Mouse (Mus musculus) limb, embryonic 12.5 days (tissue): ENCODE results near the gene Olfr1101. TPM values are rescaled to one million over a fixed set of nuclear protein-coding genes. Genes with fewer than 3 reads are reported as not detected.

ENCODE experiments used
- ATAC-seq: fragments of 200-750 bp; cut with Nextera tagmentation; 2 replicates; pipeline ENCODE4 v1.8.0; 2017; ENCODE audit warnings: low read depth, moderate TSS enrichment; ENCODE audit not compliant: insufficient number of reproducible peaks, insufficient read depth, low FRiP score, low TSS enrichment
- H3K27ac ChIP-seq: fragments of 300-500 bp; sonication (generic); 2 replicates; pipeline ENCODE4 v1.5.1; 2016; ENCODE audit warnings: mild to moderate bottlenecking, moderate library complexity
- H3K27me3 ChIP-seq: fragments of 300-500 bp; sonication (generic); 2 replicates; pipeline ENCODE4 v1.6.1; 2016; ENCODE audit warnings: mild to moderate bottlenecking, moderate library complexity
- H3K36me3 ChIP-seq: fragments of 300-500 bp; sonication (generic); 2 replicates; pipeline ENCODE4 v1.6.1; 2016; ENCODE audit warnings: mild to moderate bottlenecking, moderate library complexity
- H3K4me1 ChIP-seq: fragments of 300-500 bp; sonication (generic); replicated peaks from 2 replicates; pipeline ENCODE4 v1.6.1; 2016
- H3K4me2 ChIP-seq: fragments of 300-500 bp; sonication (generic); 2 replicates; pipeline ENCODE4 v1.6.1; 2016; ENCODE audit warnings: mild to moderate bottlenecking, moderate library complexity
- H3K4me3 ChIP-seq: fragments of 300-500 bp; sonication (generic); replicated peaks from 2 replicates; pipeline ENCODE4 v1.5.1; 2016; ENCODE audit warnings: mild to moderate bottlenecking
- H3K9ac ChIP-seq: fragments of 300-500 bp; sonication (generic); replicated peaks from 2 replicates; pipeline ENCODE4 v1.6.1; 2016; ENCODE audit warnings: mild to moderate bottlenecking, moderate library complexity
- H3K9me3 ChIP-seq: fragments of 300-500 bp; sonication (generic); 2 replicates; pipeline ENCODE4 v1.6.1; 2016; ENCODE audit warnings: mild to moderate bottlenecking, moderate library complexity
- WGBS: fragments of 180-500 bp; shearing (Covaris S2); methylation state at CpG from one replicate; pipeline ENCODE4 v1.1.7; 2016; 5-methylcytosine and 5-hydroxymethylcytosine counted together
- polyA plus RNA-seq: library from polyadenylated mRNA; unstranded; fragments of >200 nt; fragmentation: Nextera tagmentation; extraction: Ambion mirVana; gene quantifications from 2 replicates; pipeline ENCODE4 v1.2.1, GENCODE M21; 2016

Olfr1101 gene
- polyA plus RNA-seq: not detected in 2 replicates

GRCm38 (mm10) chr2:86991121-86991520 is at the start of gene Olfr1101:
Olfr1101 (minus strand) TSS chr2:86991221.
- Histone ChIP-seq H3K4me1 (no peaks in the 10 kb centered on the region), H3K9me3 (no peaks in the 10 kb centered on the region), H3K9ac (no peak within 1 kb of the TSS), H3K36me3 (no peaks in the 10 kb centered on the region), H3K27ac (no peak within 1 kb of the TSS), H3K4me2 (no peak within 1 kb of the TSS), H3K27me3 (no peaks in the 10 kb centered on the region), H3K4me3 (no peak within 1 kb of the TSS)
- 84% methylated on average over 3 of the region's 3 CpGs for WGBS
- ATAC-seq: no peak

- Histone ChIP-seq H3K4me2 (no peak within 1 kb of the TSS), H3K27ac (no peak within 1 kb of the TSS), H3K36me3 (no peaks in the 10 kb centered on the region), H3K4me3 (no peak within 1 kb of the TSS), H3K27me3 (no peaks in the 10 kb centered on the region), H3K9ac (no peak within 1 kb of the TSS), H3K4me1 (no peaks in the 10 kb centered on the region), H3K9me3 (no peaks in the 10 kb centered on the region)
- no peak for ATAC-seq
Measured at GRCm38 (mm10) chr2:87036431-87036830, 45.4 kb upstream of the Olfr1101 start, which contains the start of gene Olfr1105. Olfr1105 (minus strand) TSS chr2:87036531.

- Histone ChIP-seq H3K9me3 (no peaks in the 10 kb centered on the region), H3K27ac (no peak within 1 kb of the TSS), H3K4me2 (no peak within 1 kb of the TSS), H3K4me3 (no peak within 1 kb of the TSS), H3K4me1 (no peaks in the 10 kb centered on the region), H3K27me3 (no peaks in the 10 kb centered on the region), H3K36me3 (no peaks in the 10 kb centered on the region), H3K9ac (no peak within 1 kb of the TSS)
- ATAC-seq: no peak
- WGBS: 87% methylated on average over 1 of the region's 1 CpGs
Measured at GRCm38 (mm10) chr2:87026980-87027379, 36.0 kb upstream of the Olfr1101 start, which contains the start of gene Olfr1104. Olfr1104 (minus strand) TSS chr2:87027080.

GRCm38 (mm10) chr2:86998098-86998497 is 7.1 kb upstream of the Olfr1101 start, which contains the start of gene Olfr1102:
Olfr1102 (plus strand) TSS chr2:86998398.
- no peak for ATAC-seq
- Histone ChIP-seq H3K4me1 (no peaks in the 10 kb centered on the region), H3K4me3 (no peak within 1 kb of the TSS), H3K9ac (no peak within 1 kb of the TSS), H3K27me3 (no peaks in the 10 kb centered on the region), H3K27ac (no peak within 1 kb of the TSS), H3K36me3 (no peaks in the 10 kb centered on the region), H3K9me3 (no peaks in the 10 kb centered on the region), H3K4me2 (no peak within 1 kb of the TSS)

GRCm38 (mm10) chr2:86979854-86980253 is 11.2 kb downstream of the Olfr1101 start, which contains the start of gene Olfr1100:
Olfr1100 (minus strand) TSS chr2:86979954.
- no peak within 1 kb of the TSS for H3K4me3 ChIP-seq
- 80% methylated on average over 3 of the region's 3 CpGs for WGBS
- H3K4me2 ChIP-seq: no peak within 1 kb of the TSS
- no peaks in the 10 kb centered on the region for H3K9me3 ChIP-seq
- H3K36me3 ChIP-seq: no peaks in the 10 kb centered on the region
- H3K27ac ChIP-seq: no peak within 1 kb of the TSS
- ATAC-seq: no peak
- no peak within 1 kb of the TSS for H3K9ac ChIP-seq
- no peaks in the 10 kb centered on the region for H3K4me1 ChIP-seq
- no peaks in the 10 kb centered on the region for H3K27me3 ChIP-seq

GRCm38 (mm10) chr2:86960593-86960992 is 30.4 kb downstream of the Olfr1101 start, which contains the start of gene Olfr1099:
Olfr1099 (minus strand) TSS chr2:86960693.
- no peaks in the 10 kb centered on the region for H3K36me3 ChIP-seq
- ATAC-seq: no peak
- H3K4me1 ChIP-seq: no peaks in the 10 kb centered on the region
- H3K9ac ChIP-seq: no peak within 1 kb of the TSS
- no peak within 1 kb of the TSS for H3K4me2 ChIP-seq
- no peaks in the 10 kb centered on the region for H3K27me3 ChIP-seq
- 85% methylated on average over 1 of the region's 1 CpGs for WGBS
- no peak within 1 kb of the TSS for H3K4me3 ChIP-seq
- H3K27ac ChIP-seq: no peak within 1 kb of the TSS
- no peaks in the 10 kb centered on the region for H3K9me3 ChIP-seq

Other genes starting within 250 kb of the Olfr1101 start
- not detected in 2 replicates for gene Olfr1090, start 232.2 kb downstream of the Olfr1101 start, polyA plus RNA-seq
- not detected in 2 replicates for gene Olfr1093, start 208.7 kb downstream of the Olfr1101 start, polyA plus RNA-seq
- gene Olfr141, start 181.2 kb downstream of the Olfr1101 start, polyA plus RNA-seq: not detected in 2 replicates
- not detected in 2 replicates for gene Olfr1094, start 166.6 kb downstream of the Olfr1101 start, polyA plus RNA-seq
- not detected in 2 replicates for gene Olfr1095, start 139.5 kb downstream of the Olfr1101 start, polyA plus RNA-seq
- gene Gm13723, start 116.4 kb downstream of the Olfr1101 start, polyA plus RNA-seq: not detected in 2 replicates
- gene Olfr1097, start 99.0 kb downstream of the Olfr1101 start, polyA plus RNA-seq: not detected in 2 replicates
- gene Olfr1098, start 66.7 kb downstream of the Olfr1101 start, polyA plus RNA-seq: not detected in 2 replicates
- not detected in 2 replicates for gene Olfr1099, start 30.5 kb downstream of the Olfr1101 start, polyA plus RNA-seq
- not detected in 2 replicates for gene Olfr1100, start 11.3 kb downstream of the Olfr1101 start, polyA plus RNA-seq
- gene Olfr1102, start 7.2 kb upstream of the Olfr1101 start, polyA plus RNA-seq: not detected in 2 replicates
- not detected in 2 replicates for gene Olfr1104, start 35.9 kb upstream of the Olfr1101 start, polyA plus RNA-seq
- gene Olfr1105, start 45.3 kb upstream of the Olfr1101 start, polyA plus RNA-seq: not detected in 2 replicates
- gene Olfr1106, start 61.1 kb upstream of the Olfr1101 start, polyA plus RNA-seq: not detected in 2 replicates
- not detected in 2 replicates for gene Olfr1107, start 84.6 kb upstream of the Olfr1101 start, polyA plus RNA-seq
- not detected in 2 replicates for gene Olfr1109, start 104.8 kb upstream of the Olfr1101 start, polyA plus RNA-seq
- not detected in 2 replicates for gene Olfr259, start 123.3 kb upstream of the Olfr1101 start, polyA plus RNA-seq
- gene Olfr1110, start 149.1 kb upstream of the Olfr1101 start, polyA plus RNA-seq: not detected in 2 replicates
- not detected in 2 replicates for gene Olfr1111, start 161.4 kb upstream of the Olfr1101 start, polyA plus RNA-seq
- not detected in 2 replicates for gene Olfr1112, start 196.6 kb upstream of the Olfr1101 start, polyA plus RNA-seq
- not detected in 2 replicates for gene Olfr1113, start 217.7 kb upstream of the Olfr1101 start, polyA plus RNA-seq